Mouse (Mus musculus): ENCODE data around the gene Zfp704.

- TF ChIP-seq CTCF (IDR thresholded peaks at IDR 0.05; ENCODE audit: extremely low read depth, insufficient read depth, low read length) (no peak), POLR2A (IDR thresholded peaks at IDR 0.05; ENCODE audit: extremely low read depth, insufficient read depth, low read length) (no peak)
These were observed 176.9 kb downstream of the Zfp704 start for GRCm38 (mm10) chr3:9432796-9433526.

All from cortical plate, adult 2 months (tissue).